Mouse (Mus musculus): ENCODE measurements around the gene Anxa6.
"Not testable (repeated sequence)": the region's sequence is repeated elsewhere in the genome, so short reads cannot be mapped to it uniquely, and the experiment has no call there.

Gene Anxa6

DNA sequence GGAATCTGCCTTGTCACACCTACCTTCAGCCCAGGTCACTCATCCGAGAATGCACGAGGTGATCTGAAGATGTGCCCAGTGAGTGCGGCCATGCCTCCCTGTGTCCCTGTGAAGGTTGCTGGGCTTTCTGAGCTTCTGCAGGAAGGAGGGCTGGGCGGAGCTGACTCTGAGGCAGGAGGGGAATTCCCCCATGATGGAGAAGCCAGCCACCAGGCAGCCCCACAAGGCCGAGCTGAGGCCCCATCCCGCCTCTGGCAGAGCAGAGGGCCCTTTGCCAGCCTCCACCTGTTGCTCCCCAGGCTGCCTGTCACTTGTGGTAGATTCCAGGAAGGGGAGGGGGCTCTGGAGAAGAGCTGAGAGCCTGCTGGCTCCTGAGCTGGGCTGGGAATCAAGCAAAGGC is 70.4 kb downstream of the Anxa6 start, which contains the start of gene Tnip1:
TSS of gene Tnip1 (minus strand) at position 108 of the 400 bp plus-strand sequence.
- no peak for DNase-seq (ENCODE audit: extremely low read depth, low read depth, low spot score)

DNA sequence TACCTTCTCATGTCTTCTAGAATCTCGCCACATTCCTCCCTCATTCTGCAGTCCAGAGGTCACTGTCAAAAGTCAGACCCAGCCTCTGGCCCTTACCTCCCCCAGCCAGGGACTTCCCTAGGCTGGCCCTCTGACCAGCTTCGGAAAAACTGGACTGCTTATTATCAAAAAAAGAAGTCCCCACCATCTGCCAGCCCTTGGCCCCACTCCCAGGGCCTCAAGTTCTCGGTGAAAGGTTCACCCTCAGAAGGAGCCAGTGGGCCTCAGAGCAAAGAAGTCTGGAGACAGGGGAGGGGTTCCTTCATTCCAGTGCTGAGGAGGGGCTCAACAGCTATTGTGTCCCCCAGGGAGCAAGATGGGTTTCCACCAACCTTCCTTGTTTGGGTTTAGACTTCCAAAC is 71.3 kb downstream of the Anxa6 start:
- no peak for DNase-seq (ENCODE audit: extremely low read depth, low read depth, low spot score)

DNA sequence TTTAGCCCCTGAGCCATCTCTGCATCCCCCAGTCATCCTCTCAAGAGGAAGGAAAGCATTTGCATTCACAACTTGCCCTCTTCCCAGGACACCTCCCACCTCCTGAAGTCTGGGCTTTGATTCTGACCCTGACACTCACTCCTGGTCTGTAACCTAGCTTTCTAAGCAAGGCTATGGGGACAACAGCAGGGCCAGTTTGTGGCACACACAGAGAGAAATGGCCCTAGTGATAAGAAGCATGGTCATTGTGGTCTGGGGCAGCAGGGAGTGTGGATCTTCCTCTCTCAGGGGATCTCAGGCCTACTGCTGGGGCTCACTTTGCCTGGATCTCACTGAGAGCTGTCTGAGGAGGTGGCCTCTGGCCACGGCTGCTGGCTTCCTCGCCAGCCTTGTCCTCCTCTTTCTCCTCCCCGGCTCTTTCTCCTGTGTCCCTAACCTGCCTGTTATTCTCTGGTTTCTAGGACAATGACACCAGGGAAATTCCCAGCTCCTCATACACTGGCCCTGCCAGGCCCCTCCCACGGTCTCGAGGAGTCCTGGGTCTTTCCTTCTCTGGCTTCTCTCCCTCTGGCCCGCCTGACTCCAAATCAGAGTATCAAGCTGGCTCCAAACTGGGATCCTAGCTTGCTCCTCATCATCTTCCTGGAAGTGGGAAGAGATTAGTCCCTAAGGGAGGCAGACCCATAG is 71.9 kb downstream of the Anxa6 start:
- no peak for DNase-seq (ENCODE audit: extremely low read depth, low read depth, low spot score)

DNA sequence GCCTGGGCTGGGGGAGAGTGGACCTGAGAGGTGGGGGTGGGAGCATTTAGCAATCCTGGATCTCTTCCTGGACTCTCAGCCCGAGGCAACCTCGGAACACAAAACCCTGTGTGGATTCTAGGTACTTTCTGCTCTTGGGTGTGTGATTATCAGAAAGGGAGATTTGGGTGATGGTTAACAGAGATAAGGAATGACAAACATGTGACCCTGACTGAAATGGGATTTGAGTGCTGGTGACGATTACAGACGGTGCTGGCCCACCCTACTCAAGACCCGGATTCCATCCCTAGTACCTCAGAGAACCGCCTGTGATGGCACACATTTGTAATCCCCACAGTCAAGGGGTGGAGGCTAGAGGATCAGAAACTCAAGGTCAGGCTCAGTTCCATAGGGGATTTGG is 73.0 kb downstream of the Anxa6 start:
- DNase-seq (ENCODE audit: extremely low read depth, low read depth, low spot score) = no peak

DNA sequence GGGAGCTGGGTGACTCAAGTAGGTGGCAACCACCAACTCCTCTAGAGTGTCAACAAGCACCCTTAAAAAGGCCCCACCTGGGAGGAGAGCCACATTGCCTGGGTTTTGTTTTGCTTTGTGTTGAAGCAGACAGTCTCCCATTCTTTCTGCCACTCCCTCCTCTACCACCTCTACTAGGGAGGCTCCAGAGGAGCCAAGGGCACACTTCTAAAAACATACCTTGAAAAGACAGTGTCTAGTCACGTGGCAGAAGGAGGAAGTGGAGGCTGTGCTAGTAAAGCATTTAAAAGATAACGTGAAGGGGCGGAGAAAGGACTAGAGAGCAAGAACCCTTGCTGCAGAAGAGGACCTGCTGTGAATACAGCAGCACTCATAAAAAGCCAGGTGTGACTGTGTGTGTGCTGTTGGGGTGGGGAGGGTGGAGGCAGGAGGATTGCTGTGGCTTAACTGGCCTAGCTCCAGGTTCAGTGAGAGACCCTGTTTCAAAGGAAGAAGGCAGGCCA is 74.6 kb downstream of the Anxa6 start:
- DNase-seq (ENCODE audit: extremely low read depth, low read depth, low spot score) = no peak

DNA sequence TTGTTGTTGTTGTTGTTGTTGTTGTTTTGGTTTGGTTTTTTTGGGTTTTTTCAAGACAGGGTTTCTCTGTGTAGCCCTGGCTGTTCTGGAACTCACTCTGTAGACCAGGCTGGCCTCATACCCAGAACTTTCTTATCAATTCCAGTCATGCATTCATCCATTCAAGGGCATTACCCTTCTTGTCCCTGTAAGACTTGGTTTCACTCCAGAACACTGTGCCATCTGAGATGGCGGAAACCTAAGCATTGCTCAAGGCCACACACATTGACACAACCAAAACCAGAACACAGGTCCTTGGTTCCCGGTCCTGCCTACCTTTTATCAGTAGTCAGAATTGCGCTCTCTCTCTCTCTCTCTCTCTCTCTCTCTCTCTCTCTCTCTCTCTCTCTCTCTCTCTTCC is 75.5 kb downstream of the Anxa6 start:
- DNase-seq (ENCODE audit: extremely low read depth, low read depth, low spot score) = not testable (repeated sequence)

DNA sequence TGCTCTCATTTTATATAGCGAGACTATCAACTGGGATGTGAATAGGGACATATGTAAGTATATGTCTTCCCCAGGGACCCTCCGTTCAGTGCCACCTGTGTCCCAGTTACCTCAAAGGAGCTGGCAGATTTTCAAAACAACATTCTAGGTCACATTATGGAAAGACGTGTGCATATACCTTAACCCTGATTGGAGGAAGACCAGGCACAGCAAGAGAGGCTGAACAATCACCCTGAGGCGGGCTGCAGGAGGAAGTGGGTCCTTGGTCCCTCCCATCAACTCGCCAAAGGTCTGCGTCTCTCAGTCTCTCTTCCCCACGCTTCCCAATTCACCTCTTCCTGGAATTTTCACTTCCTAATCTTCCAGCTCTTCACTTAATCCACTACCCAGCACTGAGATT is 76.3 kb downstream of the Anxa6 start:
- DNase-seq (ENCODE audit: extremely low read depth, low read depth, low spot score) = no peak

DNA sequence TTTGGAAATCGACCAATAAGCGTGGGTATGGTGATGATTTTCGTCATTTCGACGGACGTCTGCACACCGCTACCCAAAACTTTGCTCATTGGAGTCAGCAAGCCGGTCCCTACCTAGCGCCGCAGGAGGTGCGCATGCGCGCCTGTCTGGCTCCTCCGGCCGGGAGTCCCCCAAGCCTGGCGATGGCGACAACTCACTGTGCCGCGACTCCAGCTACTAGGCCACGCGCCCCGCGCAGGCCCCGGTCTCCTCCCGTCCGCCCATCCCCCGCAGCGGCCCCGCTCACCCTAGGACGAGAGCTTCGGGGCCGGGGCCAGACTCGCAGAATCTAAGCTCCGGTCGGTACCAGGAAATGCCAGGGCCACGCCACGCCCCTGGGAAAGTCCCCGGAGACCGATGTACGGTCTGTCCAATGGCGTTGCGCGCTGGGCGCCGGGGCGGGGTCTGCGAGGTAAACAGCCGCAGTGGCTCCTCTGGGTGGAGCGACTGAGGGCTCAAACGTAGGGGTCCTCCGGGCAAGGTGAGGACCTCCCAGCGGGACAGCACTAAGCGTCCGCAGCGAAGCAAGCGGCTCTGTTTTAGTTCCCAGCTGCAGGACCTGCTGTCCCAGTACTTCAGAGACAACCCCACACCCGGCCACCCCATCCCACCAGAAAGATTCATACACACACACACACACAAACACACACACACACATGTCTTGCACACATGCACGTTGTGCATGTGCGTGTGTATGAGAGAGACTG is 77.3 kb downstream of the Anxa6 start:
- no peak for DNase-seq (ENCODE audit: extremely low read depth, low read depth, low spot score)

DNA sequence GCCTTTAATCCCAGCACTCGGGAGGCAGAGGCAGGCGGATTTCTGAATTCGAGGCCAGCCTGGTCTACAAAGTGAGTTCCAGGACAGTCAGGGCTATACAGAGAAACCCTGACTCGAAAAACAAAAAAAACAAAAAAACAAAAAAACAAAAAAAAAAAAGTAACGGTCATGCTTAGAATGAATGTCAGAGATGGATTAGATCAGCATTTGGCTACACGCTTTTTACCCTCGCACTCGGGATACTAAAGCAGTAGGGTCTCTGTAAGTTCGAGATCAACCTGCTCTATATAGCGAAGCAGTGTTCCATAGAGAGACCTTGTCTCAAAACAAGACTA is 77.9 kb downstream of the Anxa6 start:
- not testable (repeated sequence) for DNase-seq (ENCODE audit: extremely low read depth, low read depth, low spot score)

DNA sequence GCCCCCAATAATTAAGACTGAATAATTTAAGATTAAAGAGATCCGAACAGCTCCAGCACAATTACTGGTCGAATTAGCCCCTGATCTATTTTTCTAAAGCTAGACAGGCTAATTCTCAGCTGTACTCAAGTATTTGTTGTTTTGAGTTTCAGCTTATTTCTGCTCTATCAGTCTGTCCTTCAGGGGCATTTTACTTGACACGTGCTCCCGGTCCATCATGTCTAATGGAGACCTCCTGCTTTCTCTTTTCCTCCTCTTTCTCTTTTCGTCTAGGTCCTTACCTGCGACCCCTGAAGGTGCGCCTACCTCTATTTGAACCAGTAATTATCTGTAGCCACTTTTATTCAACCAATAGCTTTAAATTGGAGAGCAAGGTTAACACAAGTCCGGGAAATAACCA is 78.5 kb downstream of the Anxa6 start:
- no peak for DNase-seq (ENCODE audit: extremely low read depth, low read depth, low spot score)

DNA sequence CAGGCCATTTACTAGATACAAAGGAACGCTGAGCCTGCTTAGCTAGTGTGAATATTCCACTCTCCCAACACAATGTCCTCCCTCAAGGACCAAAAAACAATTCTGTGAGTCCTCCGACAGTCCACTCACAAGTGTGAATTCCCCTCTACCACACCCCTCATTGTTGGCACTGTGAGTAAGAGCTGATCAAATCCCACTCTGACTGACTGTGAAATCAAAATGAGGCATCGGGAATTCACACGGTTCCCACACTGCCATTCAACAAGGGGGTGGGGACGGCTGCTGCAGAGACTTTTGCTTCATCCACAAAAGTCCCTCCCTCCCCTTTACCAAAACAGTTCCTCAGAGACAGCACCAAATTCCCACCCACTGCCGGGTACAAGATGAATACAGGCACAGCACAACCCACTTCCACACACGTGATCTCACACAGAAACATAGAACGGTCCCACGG is 79.2 kb downstream of the Anxa6 start:
- no peak for DNase-seq (ENCODE audit: extremely low read depth, low read depth, low spot score)

DNA sequence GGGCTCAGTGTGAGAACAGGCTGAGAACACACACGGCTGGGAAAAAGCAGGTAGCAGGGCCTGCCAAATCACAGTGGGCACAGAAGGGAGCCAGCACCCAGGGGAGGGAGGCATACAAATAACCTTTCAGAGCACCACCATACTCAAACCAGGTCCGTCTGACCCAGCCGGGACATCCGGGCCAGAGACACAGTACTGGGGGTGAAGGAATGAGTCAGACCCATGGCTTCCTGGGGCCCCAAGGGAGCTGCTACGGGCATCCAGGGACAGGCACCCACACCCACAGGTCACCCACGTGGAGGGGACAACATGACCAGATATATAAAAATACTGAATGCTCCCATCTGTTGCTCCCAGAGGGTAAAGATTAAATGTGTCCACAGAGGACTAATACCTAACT is 80.6 kb downstream of the Anxa6 start:
- no peak for DNase-seq (ENCODE audit: extremely low read depth, low read depth, low spot score)

DNA sequence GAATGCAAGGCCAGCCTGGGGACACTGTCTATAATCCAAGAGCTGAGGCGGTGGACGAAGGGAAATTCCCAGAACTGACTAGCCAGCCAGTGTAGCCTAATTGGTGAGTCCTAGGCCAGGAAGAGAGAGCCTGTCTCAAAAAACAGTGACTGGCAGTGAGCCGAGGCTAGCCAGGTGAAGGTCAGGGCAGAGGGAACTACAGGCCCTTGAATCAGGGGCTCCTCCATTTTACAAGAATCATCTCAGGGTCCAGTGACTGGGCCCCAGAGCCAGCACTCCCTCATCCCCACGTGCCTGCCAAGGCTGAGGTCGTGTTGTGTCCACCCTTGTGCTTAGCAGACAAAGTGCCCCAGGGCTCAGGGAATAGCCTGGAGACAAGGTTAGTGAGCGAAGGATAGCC is 82.6 kb downstream of the Anxa6 start:
- DNase-seq (ENCODE audit: extremely low read depth, low read depth, low spot score) = no peak

DNA sequence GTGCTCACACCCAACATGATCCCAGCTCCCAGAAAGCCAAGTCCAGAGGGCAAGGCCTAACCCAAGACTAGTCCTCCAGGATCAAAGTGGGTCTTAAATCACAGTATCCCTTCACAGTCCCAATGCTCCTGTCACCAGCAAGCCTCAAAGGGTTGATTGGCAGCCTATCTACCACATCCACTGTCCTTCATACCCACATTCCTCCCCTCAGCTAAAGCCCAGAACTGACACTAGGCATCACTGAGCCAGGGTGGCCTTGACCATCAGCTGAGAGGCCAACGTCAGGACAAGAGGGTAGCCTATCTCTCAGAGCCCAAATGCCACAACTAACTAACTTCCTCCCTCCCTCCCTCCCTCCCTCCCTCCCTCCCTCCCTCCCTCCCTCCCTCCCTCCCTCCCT is 83.5 kb downstream of the Anxa6 start:
- no peak for DNase-seq (ENCODE audit: extremely low read depth, low read depth, low spot score)

DNA sequence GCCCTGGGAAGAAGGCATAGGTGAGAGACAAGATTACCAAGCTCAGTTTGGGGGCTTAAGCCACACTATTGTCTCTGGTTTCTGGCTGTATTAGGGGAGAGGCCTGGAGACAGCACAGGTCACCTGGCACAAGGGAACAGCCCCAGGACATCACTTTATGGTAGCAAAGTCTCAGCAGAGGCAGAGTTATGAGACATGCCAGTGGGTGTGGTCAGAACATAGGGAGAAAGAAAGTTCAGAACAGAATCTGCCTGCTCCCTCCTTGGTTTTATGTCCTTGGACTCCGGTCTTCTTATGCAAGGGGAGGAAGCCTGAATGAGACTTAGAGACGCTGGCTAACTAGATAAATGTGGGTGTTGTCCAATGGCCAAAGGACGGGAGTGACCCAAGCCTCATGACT is 88.5 kb downstream of the Anxa6 start:
- DNase-seq (ENCODE audit: extremely low read depth, low read depth, low spot score) = no peak

DNA sequence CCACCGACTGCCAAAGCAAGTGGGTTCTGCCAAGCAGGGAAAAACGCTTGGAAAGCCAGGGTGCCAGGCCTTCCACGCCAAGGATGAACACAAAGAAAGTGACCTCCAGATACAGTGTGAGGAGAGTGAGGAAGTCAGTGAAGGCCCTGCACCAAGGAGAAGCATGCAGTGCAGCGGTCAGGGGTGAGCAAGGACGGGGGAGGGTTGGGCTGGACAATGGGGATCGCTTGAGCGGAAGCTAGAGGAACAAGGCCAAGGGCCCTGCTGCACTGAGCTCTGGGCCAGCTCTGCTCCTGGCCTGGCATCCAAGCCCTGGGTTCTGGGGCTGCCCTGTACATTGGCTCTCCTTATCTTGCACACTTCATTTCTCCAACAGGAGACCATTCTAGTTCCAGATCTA is 93.2 kb downstream of the Anxa6 start:
- no peak for DNase-seq (ENCODE audit: extremely low read depth, low read depth, low spot score)

DNA sequence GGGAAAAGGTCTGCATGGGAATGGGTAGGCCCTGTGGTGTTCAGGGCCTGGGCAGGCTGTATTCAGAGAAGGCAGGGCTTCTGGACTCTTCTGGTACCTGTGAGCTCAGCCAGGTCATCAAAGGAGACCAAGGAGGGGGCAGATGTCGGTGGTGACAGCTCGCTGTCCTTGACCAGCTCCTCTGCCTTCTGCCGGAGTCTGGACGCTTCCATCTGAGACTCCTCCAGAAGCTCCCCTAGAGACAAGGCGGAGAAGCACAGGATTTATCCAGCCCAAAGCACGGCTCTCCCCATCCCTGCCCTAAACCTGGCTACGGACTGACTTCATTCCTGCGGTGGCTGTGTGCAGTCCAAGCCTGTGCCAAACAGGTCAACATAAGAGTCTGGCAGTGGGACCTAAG is 93.7 kb downstream of the Anxa6 start:
- no peak for DNase-seq (ENCODE audit: extremely low read depth, low read depth, low spot score)

DNA sequence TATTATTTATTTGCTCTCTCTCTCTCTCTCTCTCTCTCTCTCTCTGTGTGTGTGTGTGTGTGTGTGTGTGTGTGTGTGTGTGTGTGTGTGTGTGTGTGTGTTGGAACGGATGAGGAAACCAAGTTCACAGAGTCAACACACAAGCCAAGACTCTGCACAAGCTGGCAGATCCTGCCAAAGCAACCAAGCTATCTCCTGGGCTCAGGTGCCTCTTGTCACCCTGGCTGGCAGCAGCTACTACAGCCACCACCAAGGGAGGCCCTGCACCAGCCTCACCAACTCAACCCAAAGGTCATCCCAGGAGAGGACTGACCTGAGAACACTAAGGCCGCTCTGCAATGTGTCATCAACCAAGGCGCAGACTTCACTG is 96.5 kb downstream of the Anxa6 start:
- no peak for DNase-seq (ENCODE audit: extremely low read depth, low read depth, low spot score)

DNA sequence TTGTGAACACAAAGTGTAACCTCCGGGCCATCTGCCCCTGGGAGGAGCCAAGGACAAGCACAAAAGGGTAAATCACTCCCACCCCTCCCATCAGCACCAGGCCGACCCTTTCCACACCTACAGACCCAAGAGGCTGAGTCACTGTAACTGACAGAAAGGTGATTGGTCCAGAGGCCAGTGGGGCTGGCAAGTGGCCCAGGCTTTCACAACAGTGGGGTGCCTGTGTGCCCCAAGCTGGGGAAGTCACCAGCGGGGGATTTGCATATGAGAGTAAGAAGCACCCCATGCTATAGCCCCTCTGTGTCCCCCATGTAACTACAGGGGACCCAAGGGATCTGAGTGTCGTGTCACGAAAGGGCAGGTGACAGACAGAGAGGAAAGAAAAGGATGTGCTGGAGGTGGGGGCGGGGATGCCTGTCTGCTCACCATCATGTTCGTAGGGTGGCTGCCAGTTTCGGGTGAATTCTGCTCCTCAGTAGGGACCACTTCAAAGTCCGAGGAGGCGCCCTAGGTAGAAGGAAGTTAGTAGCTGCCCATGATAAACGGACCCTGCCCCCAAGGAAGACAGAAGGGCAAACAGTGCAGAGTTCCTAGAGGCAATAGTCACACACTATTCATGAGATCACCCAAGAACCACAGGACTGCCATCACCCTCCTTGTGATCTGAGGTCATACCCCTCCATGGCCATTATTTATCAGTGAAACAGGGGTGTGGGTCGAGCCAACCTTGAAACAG is 97.0 kb downstream of the Anxa6 start:
- DNase-seq (ENCODE audit: extremely low read depth, low read depth, low spot score) = no peak

DNA sequence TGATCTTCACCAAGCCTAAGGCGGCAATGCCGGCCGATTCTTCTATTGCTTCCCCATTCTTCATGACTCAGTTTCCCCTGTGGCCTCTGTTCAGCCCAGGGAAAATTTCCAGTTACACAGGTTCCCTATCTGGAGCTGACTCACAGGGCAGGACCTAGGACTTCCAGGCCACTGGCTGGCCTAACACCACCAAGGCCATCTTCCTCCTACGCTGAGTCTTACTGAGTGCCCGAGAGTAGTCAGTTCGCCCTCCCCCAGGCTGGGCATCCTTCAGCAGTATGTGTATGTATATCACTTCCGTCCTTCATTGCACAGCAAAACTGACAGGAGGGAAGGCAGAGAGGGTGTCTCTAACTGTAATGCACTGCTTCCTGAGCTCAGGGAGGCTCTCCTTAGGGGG is 99.0 kb downstream of the Anxa6 start:
- no peak for DNase-seq (ENCODE audit: extremely low read depth, low read depth, low spot score)

DNA sequence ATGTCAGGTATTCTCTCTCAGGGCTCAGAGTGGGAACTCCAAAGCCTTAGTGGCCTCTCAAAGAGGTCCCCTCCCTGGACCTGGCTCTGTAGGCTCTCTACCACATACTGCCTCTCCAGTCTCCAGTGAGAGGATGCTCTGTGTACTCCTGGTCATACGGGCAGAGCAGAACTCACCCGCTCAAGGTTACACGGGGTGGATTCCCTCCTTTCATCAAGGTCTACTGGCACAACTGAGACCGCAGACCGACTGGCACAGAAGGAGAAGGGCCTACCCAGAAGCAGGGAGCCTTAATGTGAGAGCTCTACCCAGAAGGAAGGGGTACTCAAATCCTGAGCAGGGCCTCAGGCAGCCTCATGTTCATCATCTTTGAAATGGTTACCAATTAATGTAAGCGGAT is 100.7 kb downstream of the Anxa6 start:
- no peak for DNase-seq (ENCODE audit: extremely low read depth, low read depth, low spot score)
